Mouse (Mus musculus) kidney, postnatal 0 days (tissue): ENCODE data around the gene Speg. TPM values are rescaled to one million over a fixed set of nuclear protein-coding genes. Genes with fewer than 3 reads are reported as not detected.
A peak's percentile ranks its signal among the peaks of the same experiment; 100 is the strongest.

Experiments
- ATAC-seq: fragments of 200-750 bp; cut with Nextera tagmentation; replicated peaks from 2 replicates; pipeline ENCODE4 v1.8.0; 2017; ENCODE audit warnings: low read depth, moderate number of reproducible peaks, moderate TSS enrichment, moderate library complexity; ENCODE audit not compliant: low FRiP score
- DNase-seq: peaks from one replicate; pipeline ENCODE4 v3.0.0-alpha.2; 2016; ENCODE audit warnings: low spot score
- H3K27ac ChIP-seq: fragments of 300-500 bp; sonication (generic); 2 replicates; pipeline ENCODE4 v1.5.1; 2014; ENCODE audit warnings: mild to moderate bottlenecking
- H3K27me3 ChIP-seq: fragments of 300-500 bp; sonication (generic); 2 replicates; pipeline ENCODE4 v1.6.1; 2014; ENCODE audit warnings: low read length, mixed read lengths; ENCODE audit not compliant: insufficient read depth
- H3K36me3 ChIP-seq: fragments of 300-500 bp; sonication (generic); 2 replicates; pipeline ENCODE4 v1.6.1; 2014; ENCODE audit warnings: low read length, mixed read lengths; ENCODE audit not compliant: insufficient read depth
- H3K4me1 ChIP-seq: fragments of 300-500 bp; sonication (generic); replicated peaks from 2 replicates; pipeline ENCODE4 v1.6.1; 2014; ENCODE audit warnings: antibody characterized with exemption, low read length, mixed read lengths; ENCODE audit not compliant: insufficient read depth
- H3K4me2 ChIP-seq: fragments of 300-500 bp; sonication (generic); 2 replicates; pipeline ENCODE4 v1.6.1; 2014; ENCODE audit warnings: mild to moderate bottlenecking, low read length, moderate library complexity, mixed read lengths
- H3K4me3 ChIP-seq: fragments of 300-500 bp; sonication (generic); replicated peaks from 2 replicates; pipeline ENCODE4 v1.5.1; 2014; ENCODE audit warnings: low read depth, low read length
- H3K9ac ChIP-seq: fragments of 300-500 bp; sonication (generic); 2 replicates; pipeline ENCODE4 v1.6.1; 2014; ENCODE audit warnings: low read depth, low read length
- H3K9me3 ChIP-seq: fragments of 300-500 bp; sonication (generic); replicated peaks from 2 replicates; pipeline ENCODE4 v1.6.1; 2016; ENCODE audit warnings: low read length, inconsistent platforms, mixed read lengths
- CTCF ChIP-seq: IDR thresholded peaks from 2 replicates; pipeline ENCODE4 v1.5.1; 2016; ENCODE audit warnings: antibody characterized with exemption, low read depth, mild to moderate bottlenecking, moderate library complexity
- WGBS: fragments of 180-500 bp; shearing (Covaris S2); extraction: QIAGEN DNeasy Blood & Tissue Kit; methylation state at CpG from one replicate; pipeline ENCODE4 v1.1.7; 2014; 5-methylcytosine and 5-hydroxymethylcytosine counted together
- polyA plus RNA-seq: library from polyadenylated mRNA; unstranded; fragments of >200 nt; fragmentation: Nextera tagmentation; extraction: Ambion mirVana; gene quantifications from 2 replicates; pipeline ENCODE4 v1.2.1, GENCODE M21; 2015

Gene Speg
- polyA plus RNA-seq, 1 experiment from 2014 or later: 40.1 TPM

DNA sequence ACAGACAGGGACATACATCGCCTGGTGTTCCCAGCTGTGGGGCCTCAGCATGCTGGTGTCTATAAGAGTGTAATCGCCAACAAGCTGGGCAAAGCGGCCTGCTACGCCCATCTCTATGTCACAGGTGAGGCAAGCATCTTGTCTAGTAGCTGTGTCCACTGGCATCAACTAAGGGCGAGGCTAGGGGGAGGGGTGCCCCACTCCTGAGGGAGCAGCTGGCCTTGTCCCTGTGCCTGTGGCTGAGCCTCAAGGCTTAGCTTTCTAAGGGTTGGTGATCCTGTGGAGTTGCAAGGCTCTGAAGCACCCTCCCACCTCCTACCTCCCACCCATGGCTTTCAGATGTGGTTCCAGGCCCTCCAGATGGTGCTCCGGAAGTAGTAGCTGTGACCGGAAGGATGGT, 34.9 kb downstream of the Speg start:
- Histone ChIP-seq H3K27me3 (no peaks in the 10 kb centered on the region), H3K27ac (no peak overlapping the region), H3K36me3 (peaks cover 23% of the 10 kb centered on the region), H3K9ac (no peak overlapping the region), H3K9me3 (no peaks in the 10 kb centered on the region), H3K4me1 (no peaks in the 10 kb centered on the region), H3K4me2 (no peak overlapping the region), H3K4me3 (no peak overlapping the region)
- WGBS: 86% methylated on average over 7 of the region's 7 CpGs
- ATAC-seq (no peak), DNase-seq (no peak)
- no peak for TF ChIP-seq CTCF

DNA sequence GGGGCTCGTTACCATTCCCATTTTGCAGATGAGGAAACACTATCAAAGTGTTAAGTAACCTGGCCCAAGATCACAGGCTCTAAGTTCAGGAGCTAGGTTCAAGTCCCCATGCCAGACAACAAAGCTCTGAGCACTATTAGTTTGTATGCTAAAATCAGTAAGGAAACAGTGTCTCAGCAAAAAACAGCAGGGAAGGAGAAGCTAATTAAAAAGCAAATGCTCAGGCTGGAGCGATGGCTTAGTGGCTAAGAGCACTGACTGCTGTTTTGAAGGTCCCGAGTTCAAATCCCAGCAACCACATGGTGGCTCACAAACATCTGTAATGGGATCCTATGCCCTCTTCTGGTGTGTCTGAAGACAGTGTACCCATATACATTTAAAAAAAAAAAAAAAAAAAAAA, 37.1 kb downstream of the Speg start:
- H3K36me3 ChIP-seq: peaks cover 21% of the 10 kb centered on the region

DNA sequence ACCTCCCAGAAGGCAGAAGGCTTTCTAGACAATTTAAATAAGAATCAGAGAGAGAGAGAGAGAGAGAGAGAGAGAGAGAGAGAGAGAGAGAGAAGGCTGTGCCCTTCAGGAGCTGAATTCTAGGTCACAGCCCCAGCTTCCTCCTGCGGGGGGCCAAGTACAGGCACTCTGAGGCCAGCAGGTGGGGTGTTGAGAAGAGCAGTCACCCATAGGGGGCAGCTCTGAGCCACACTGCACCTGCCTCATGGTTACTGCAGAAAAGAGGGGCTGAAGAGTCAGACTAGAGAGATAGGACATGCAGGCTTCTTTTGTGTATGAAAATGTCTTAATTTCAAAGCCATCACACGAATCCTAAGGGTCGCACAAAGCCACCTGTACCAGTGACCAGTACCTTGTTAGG, 38.7 kb downstream of the Speg start:
- Histone ChIP-seq H3K4me2 (no peak overlapping the region), H3K36me3 (peaks cover 17% of the 10 kb centered on the region), H3K27ac (no peak overlapping the region), H3K9ac (no peak overlapping the region), H3K9me3 (no peaks in the 10 kb centered on the region), H3K4me3 (no peak overlapping the region), H3K27me3 (no peaks in the 10 kb centered on the region), H3K4me1 (no peaks in the 10 kb centered on the region)
- DNase-seq: peak; percentile 34
- ATAC-seq: no peak
- peak; percentile 64 for TF ChIP-seq CTCF
- WGBS: 71% methylated on average over 3 of the region's 3 CpGs

More for the DNA sequence above, 37.1 kb downstream of the Speg start:
- no peak overlapping the region for H3K4me3 ChIP-seq
- WGBS: 88% methylated on average over 3 of the region's 3 CpGs
- H3K27ac ChIP-seq: no peak overlapping the region
- TF ChIP-seq CTCF: no peak
- H3K4me1 ChIP-seq: no peaks in the 10 kb centered on the region
- no peak overlapping the region for H3K9ac ChIP-seq
- H3K4me2 ChIP-seq: no peak overlapping the region
- H3K9me3 ChIP-seq: no peaks in the 10 kb centered on the region
- no peak for DNase-seq
- ATAC-seq: no peak
- H3K27me3 ChIP-seq: no peaks in the 10 kb centered on the region

DNA sequence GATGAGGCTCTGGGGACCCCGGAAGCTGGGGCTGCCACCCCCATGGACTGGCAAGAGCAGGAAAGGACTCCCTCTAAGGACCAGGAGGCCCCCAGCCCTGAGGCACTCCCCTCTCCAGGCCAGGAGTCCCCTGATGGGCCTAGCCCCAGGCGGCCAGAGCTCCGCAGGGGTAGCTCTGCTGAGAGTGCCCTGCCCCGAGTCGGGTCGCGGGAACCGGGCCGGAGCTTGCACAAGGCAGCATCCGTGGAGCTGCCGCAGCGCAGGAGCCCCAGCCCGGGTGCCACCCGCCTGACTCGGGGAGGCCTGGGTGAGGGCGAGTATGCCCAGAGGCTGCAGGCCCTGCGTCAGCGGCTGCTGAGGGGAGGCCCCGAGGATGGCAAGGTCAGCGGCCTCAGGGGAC, 46.7 kb downstream of the Speg start:
- H3K9me3 ChIP-seq: no peaks in the 10 kb centered on the region
- TF ChIP-seq CTCF: no peak
- H3K27me3 ChIP-seq: peaks cover 22% of the 10 kb centered on the region
- ATAC-seq (no peak; the same call in 1 of the 2 replicates), DNase-seq (no peak)
- peaks cover 16% of the 10 kb centered on the region for H3K4me1 ChIP-seq
- no peaks in the 10 kb centered on the region for H3K36me3 ChIP-seq
- 31% methylated on average over 20 of the region's 20 CpGs for WGBS
- no peak overlapping the region for H3K9ac ChIP-seq
- H3K27ac ChIP-seq: no peak overlapping the region
- peak overlapping the region; percentile 30 for H3K4me3 ChIP-seq
- 0 out of 2 replicates have a peak overlapping the region, but pooled peaks have one; percentile 57 for H3K4me2 ChIP-seq

DNA sequence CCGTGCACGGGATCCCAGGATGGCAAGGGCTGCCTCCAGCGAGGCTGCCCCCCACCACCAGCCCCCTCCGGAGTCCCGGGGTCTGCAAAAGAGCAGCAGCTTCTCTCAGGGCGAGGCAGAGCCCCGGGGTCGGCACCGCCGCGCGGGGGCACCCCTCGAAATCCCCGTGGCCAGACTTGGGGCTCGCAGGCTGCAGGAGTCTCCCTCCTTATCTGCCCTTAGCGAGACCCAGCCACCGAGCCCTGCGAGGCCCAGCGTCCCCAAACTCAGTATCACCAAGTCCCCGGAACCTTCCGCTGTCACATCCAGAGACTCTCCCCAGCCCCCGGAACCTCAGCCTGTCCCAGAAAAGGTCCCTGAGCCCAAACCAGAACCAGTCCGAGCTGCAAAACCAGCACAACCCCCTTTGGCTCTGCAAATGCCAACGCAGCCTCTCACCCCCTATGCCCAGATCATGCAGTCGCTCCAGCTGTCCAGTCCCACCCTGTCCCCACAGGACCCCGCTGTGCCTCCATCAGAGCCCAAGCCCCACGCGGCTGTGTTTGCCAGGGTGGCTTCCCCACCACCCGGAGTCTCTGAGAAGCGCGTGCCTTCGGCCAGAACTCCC, 47.2 kb downstream of the Speg start:
- peak; percentile 22; the same call in 1 of the 2 replicates for ATAC-seq
- no peaks in the 10 kb centered on the region for H3K36me3 ChIP-seq
- WGBS: 10% methylated on average over 32 of the region's 32 CpGs
- H3K4me1 ChIP-seq: peaks cover 16% of the 10 kb centered on the region
- H3K4me3 ChIP-seq: peak overlapping the region; percentile 30
- peak overlapping the region; percentile 57 for H3K4me2 ChIP-seq
- no peak for DNase-seq
- peaks cover 22% of the 10 kb centered on the region for H3K27me3 ChIP-seq
- H3K9ac ChIP-seq: peak overlapping the region; percentile 32; the same call in 1 of the 2 replicates
- no peak overlapping the region for H3K27ac ChIP-seq
- no peaks in the 10 kb centered on the region for H3K9me3 ChIP-seq
- TF ChIP-seq CTCF: no peak

DNA sequence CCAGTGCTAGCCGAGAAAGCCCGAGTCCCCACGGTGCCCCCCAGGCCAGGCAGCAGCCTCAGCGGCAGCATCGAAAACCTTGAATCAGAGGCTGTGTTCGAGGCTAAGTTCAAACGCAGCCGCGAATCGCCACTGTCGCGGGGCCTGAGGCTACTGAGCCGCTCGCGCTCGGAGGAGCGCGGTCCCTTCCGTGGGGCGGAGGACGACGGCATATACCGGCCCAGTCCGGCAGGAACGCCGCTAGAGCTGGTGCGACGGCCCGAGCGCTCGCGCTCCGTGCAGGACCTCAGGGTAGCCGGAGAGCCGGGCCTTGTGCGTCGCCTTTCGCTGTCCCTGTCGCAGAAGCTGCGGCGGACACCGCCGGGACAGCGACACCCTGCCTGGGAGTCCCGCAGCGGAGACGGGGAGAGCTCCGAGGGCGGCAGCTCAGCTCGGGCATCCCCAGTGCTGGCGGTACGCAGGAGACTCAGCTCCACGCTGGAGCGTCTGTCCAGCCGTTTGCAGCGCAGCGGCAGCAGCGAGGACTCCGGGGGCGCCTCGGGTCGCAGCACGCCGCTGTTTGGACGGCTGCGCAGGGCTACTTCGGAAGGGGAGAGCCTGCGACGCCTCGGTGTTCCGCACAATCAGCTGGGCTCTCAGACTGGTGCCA, 47.9 kb downstream of the Speg start:
- ATAC-seq: peak; percentile 37
- peak; percentile 53 for DNase-seq
- Histone ChIP-seq H3K27me3 (peaks cover 22% of the 10 kb centered on the region), H3K9ac (peak overlapping the region; percentile 32), H3K36me3 (no peaks in the 10 kb centered on the region), H3K27ac (no peak overlapping the region), H3K4me2 (peak overlapping the region; percentile 57), H3K4me1 (peaks cover 16% of the 10 kb centered on the region), H3K4me3 (peak overlapping the region; percentile 30), H3K9me3 (no peaks in the 10 kb centered on the region)
- no peak for TF ChIP-seq CTCF
- 3% methylated on average over 71 of the region's 71 CpGs for WGBS
